12 mouse cellular contexts compared by ENCODE assay signal in the genomic region with DNA sequence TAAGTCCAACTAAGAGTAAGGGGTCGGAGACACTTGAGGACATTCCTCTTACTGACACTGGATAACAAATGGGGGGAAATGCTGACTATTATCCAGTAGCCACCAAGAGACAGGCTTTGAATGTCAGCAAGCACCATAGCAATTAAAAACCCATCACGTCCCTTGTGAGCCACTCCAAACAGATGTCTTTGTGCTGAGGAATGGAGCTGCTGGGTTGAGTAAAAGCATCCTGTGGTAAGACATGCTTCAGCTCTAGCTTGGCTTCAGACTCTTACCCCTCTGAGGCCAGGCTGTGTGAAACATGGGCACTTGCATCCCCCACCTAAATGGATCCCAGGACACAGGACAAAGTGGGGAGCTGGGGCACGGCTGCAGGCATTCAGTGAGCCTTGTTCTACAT.
DNase-seq lines count a peak whose midpoint lies in the region; ATAC-seq and TF ChIP-seq lines count a peak whose summit lies in the region.
"Had no signal": no experiment of that assay in that cellular context is flagged by ENCODE, and none has a peak within 500 bp of the region (broad histone marks: within the 10 kb centered on the region; RNA-seq: fewer than 3 reads in every experiment).

No protein-coding gene starts in this region.

- peak overlapping the region; percentile 19; the same call in 1 of the 2 replicates for H3K4me2 ChIP-seq in forebrain, postnatal 0 days (ENCODE audit: low read depth)
- H3K4me2 ChIP-seq in midbrain, embryonic 15.5 days: no peak overlapping the region
- no peak overlapping the region for H3K4me2 ChIP-seq in midbrain, embryonic 11.5 days
- H3K4me2 ChIP-seq in hindbrain, postnatal 0 days (ENCODE audit: low read depth, low read length): peak overlapping the region; percentile 21; the same call in 1 of the 2 replicates
- H3K4me2 ChIP-seq: liver, embryonic 13.5 days had no signal

- no peaks in the 10 kb centered on the region for H3K27me3 ChIP-seq in forebrain, postnatal 0 days (ENCODE audit: insufficient read depth, low read length)
- 0 out of 2 replicates have a peak, but pooled peaks cover 4% of the 10 kb centered on the region for H3K27me3 ChIP-seq in forebrain, embryonic 10.5 days (ENCODE audit: poor library complexity, severe bottlenecking)
- no peaks in the 10 kb centered on the region for H3K27me3 ChIP-seq in midbrain, embryonic 15.5 days (replicated peaks)
- H3K27me3 ChIP-seq in midbrain, embryonic 11.5 days (ENCODE audit: control insufficient read depth, insufficient read depth, low read length): no peaks in the 10 kb centered on the region
- no peaks in the 10 kb centered on the region for H3K27me3 ChIP-seq in hindbrain, postnatal 0 days (ENCODE audit: insufficient read depth, low read length)
- H3K27me3 ChIP-seq: liver, embryonic 13.5 days had no signal

- no peaks in the 10 kb centered on the region for H3K9me3 ChIP-seq in forebrain, postnatal 0 days (ENCODE audit: low read length)
- H3K9me3 ChIP-seq in forebrain, embryonic 10.5 days: no peaks in the 10 kb centered on the region
- H3K9me3 ChIP-seq in midbrain, embryonic 15.5 days: no peaks in the 10 kb centered on the region
- H3K9me3 ChIP-seq in midbrain, embryonic 11.5 days (ENCODE audit: control insufficient read depth, low read length): no peaks in the 10 kb centered on the region
- no peaks in the 10 kb centered on the region for H3K9me3 ChIP-seq in hindbrain, postnatal 0 days (ENCODE audit: low read length)
- H3K9me3 ChIP-seq: liver, embryonic 13.5 days had no signal

- no peak overlapping the region for H3K9ac ChIP-seq in forebrain, postnatal 0 days
- H3K9ac ChIP-seq in midbrain, embryonic 15.5 days: no peak overlapping the region
- no peak overlapping the region for H3K9ac ChIP-seq in midbrain, embryonic 11.5 days (ENCODE audit: low read length)
- H3K9ac ChIP-seq in hindbrain, postnatal 0 days (replicated peaks; ENCODE audit: low read length): peak overlapping the region; percentile 24; the same call in 1 of the 2 replicates
- H3K9ac ChIP-seq: liver, embryonic 13.5 days had no signal

- 51% methylated on average over 3 of the region's 3 CpGs for WGBS in forebrain, postnatal 0 days
- 86% methylated on average over 3 of the region's 3 CpGs for WGBS in forebrain, embryonic 10.5 days
- WGBS in midbrain, embryonic 15.5 days: 66% methylated on average over 3 of the region's 3 CpGs
- 69% methylated on average over 3 of the region's 3 CpGs for WGBS in midbrain, embryonic 11.5 days
- WGBS in hindbrain, postnatal 0 days: 35% methylated on average over 3 of the region's 3 CpGs

- H3K27ac ChIP-seq in forebrain, postnatal 0 days (ENCODE audit: low read depth, low read length): peak overlapping the region; percentile 59
- H3K27ac ChIP-seq in forebrain, embryonic 10.5 days: no peak overlapping the region
- H3K27ac ChIP-seq in midbrain, embryonic 15.5 days: peak overlapping the region; percentile 49; the same call in 1 of the 2 replicates
- H3K27ac ChIP-seq in midbrain, embryonic 11.5 days (ENCODE audit: low read depth, low read length): no peak overlapping the region
- peak overlapping the region; percentile 78 for H3K27ac ChIP-seq in hindbrain, postnatal 0 days
- H3K27ac ChIP-seq: kidney, postnatal 0 days; liver, embryonic 13.5 days had no signal

- peaks cover 12% of the 10 kb centered on the region; the same call in 1 of the 2 replicates for H3K4me1 ChIP-seq in forebrain, postnatal 0 days (ENCODE audit: insufficient read depth)
- peaks cover 7% of the 10 kb centered on the region for H3K4me1 ChIP-seq in forebrain, embryonic 10.5 days
- H3K4me1 ChIP-seq in midbrain, embryonic 15.5 days: peaks cover 23% of the 10 kb centered on the region
- H3K4me1 ChIP-seq in midbrain, embryonic 11.5 days (ENCODE audit: control insufficient read depth, insufficient read depth, low read length): no peaks in the 10 kb centered on the region
- peaks cover 43% of the 10 kb centered on the region for H3K4me1 ChIP-seq in hindbrain, postnatal 0 days (ENCODE audit: insufficient read depth, low read length)
- H3K4me1 ChIP-seq: liver, embryonic 13.5 days had no signal

- DNase-seq in forebrain, postnatal 0 days: no peak
- no peak for DNase-seq in forebrain, embryonic 10.5 days (ENCODE audit: extremely low spot score, low spot score)
- no peak for DNase-seq in midbrain, embryonic 11.5 days (ENCODE audit: low spot score, missing footprints)
- DNase-seq in hindbrain, postnatal 0 days (ENCODE audit: low spot score): no peak
- DNase-seq in c-Kit-positive CD71-positive TER-119-positive erythroid progenitor cells, embryonic 14.5 days (ENCODE audit: low spot score): no peak
- DNase-seq in spleen, adult 18-20 months: no peak
- DNase-seq: liver, embryonic 13.5 days; thymus, postnatal 4 days had no signal

- no peak for TF ChIP-seq CTCF in forebrain, postnatal 0 days (IDR thresholded peaks at IDR 0.05; ENCODE audit: low read depth)
- TF ChIP-seq CTCF in hindbrain, postnatal 0 days (IDR thresholded peaks at IDR 0.05; ENCODE audit: low read depth): no peak

- H3K4me3 ChIP-seq in forebrain, postnatal 0 days (ENCODE audit: low read depth, low read length): no peak overlapping the region
- no peak overlapping the region for H3K4me3 ChIP-seq in forebrain, embryonic 10.5 days
- no peak overlapping the region for H3K4me3 ChIP-seq in midbrain, embryonic 15.5 days
- no peak overlapping the region for H3K4me3 ChIP-seq in midbrain, embryonic 11.5 days (ENCODE audit: low read depth, low read length)
- no peak overlapping the region for H3K4me3 ChIP-seq in hindbrain, postnatal 0 days (ENCODE audit: low read length)
- H3K4me3 ChIP-seq: liver, embryonic 13.5 days; myocyte had no signal

- ATAC-seq in forebrain, postnatal 0 days: peak; percentile 32; the same call in 1 of the 2 replicates
- ATAC-seq in midbrain, embryonic 15.5 days (replicated peaks): no peak
- no peak for ATAC-seq in midbrain, embryonic 11.5 days (ENCODE audit: low FRiP score)
- ATAC-seq in hindbrain, postnatal 0 days: peak; percentile 28; the same call in 1 of the 2 replicates
- ATAC-seq: intestine, postnatal 0 days had no signal

- no peaks in the 10 kb centered on the region for H3K36me3 ChIP-seq in forebrain, postnatal 0 days (ENCODE audit: insufficient read depth)
- no peaks in the 10 kb centered on the region for H3K36me3 ChIP-seq in forebrain, embryonic 10.5 days (replicated peaks)
- no peaks in the 10 kb centered on the region for H3K36me3 ChIP-seq in midbrain, embryonic 15.5 days (replicated peaks)
- H3K36me3 ChIP-seq in midbrain, embryonic 11.5 days (ENCODE audit: control insufficient read depth, insufficient read depth, low read length): no peaks in the 10 kb centered on the region
- H3K36me3 ChIP-seq in hindbrain, postnatal 0 days (ENCODE audit: insufficient read depth, low read length): no peaks in the 10 kb centered on the region
- H3K36me3 ChIP-seq: liver, embryonic 13.5 days had no signal

Comparison
In these comparisons a context has a peak if more than half of its experiments do, and no peak if none do; other contexts are left out.
1. H3K27ac ChIP-seq: peak in forebrain, postnatal 0 days (single experiment), midbrain, embryonic 15.5 days (single experiment) and hindbrain, postnatal 0 days (single experiment); none in forebrain, embryonic 10.5 days (single experiment) and midbrain, embryonic 11.5 days (single experiment).
2. ATAC-seq: peak in forebrain, postnatal 0 days (single experiment) and hindbrain, postnatal 0 days (single experiment); none in midbrain, embryonic 15.5 days (single experiment) and midbrain, embryonic 11.5 days (single experiment).
3. H3K4me2 ChIP-seq: peak in forebrain, postnatal 0 days (single experiment) and hindbrain, postnatal 0 days (single experiment); none in midbrain, embryonic 15.5 days (single experiment) and midbrain, embryonic 11.5 days (single experiment).